Mouse (Mus musculus) kidney, embryonic 14.5 days (tissue): ENCODE data around the gene Gpr35. TPM values are rescaled to one million over a fixed set of nuclear protein-coding genes. Genes with fewer than 3 reads are reported as not detected.

Source experiments
- ATAC-seq: fragments of 200-750 bp; cut with Nextera tagmentation; 2 replicates; pipeline ENCODE4 v1.8.0; 2017; ENCODE audit warnings: moderate number of reproducible peaks, mild to moderate bottlenecking, moderate TSS enrichment, moderate library complexity; ENCODE audit not compliant: low FRiP score, low TSS enrichment
- H3K27ac ChIP-seq: fragments of 300-500 bp; sonication (generic); 2 replicates; pipeline ENCODE4 v1.5.1; 2014; ENCODE audit warnings: low read depth, mild to moderate bottlenecking, low read length, moderate library complexity, mixed read lengths
- H3K27me3 ChIP-seq: fragments of 300-500 bp; sonication (generic); 2 replicates; pipeline ENCODE4 v1.6.1; 2014; ENCODE audit warnings: mild to moderate bottlenecking, low read length; ENCODE audit not compliant: control insufficient read depth, insufficient read depth
- H3K36me3 ChIP-seq: fragments of 300-500 bp; sonication (generic); 2 replicates; pipeline ENCODE4 v1.6.1; 2014; ENCODE audit warnings: low read length, mixed read lengths; ENCODE audit not compliant: control insufficient read depth, insufficient read depth
- H3K4me1 ChIP-seq: fragments of 300-500 bp; sonication (generic); 2 replicates; pipeline ENCODE4 v1.6.1; 2014; ENCODE audit warnings: low read length, mixed read lengths; ENCODE audit not compliant: control insufficient read depth, insufficient read depth
- H3K4me2 ChIP-seq: fragments of 300-500 bp; sonication (generic); replicated peaks from 2 replicates; pipeline ENCODE4 v1.6.1; 2014; ENCODE audit warnings: low read depth, mild to moderate bottlenecking, low read length
- H3K4me3 ChIP-seq: fragments of 300-500 bp; sonication (generic); 2 replicates; pipeline ENCODE4 v1.5.1; 2014; ENCODE audit warnings: mild to moderate bottlenecking, low read length
- H3K9ac ChIP-seq: fragments of 300-500 bp; sonication (generic); 2 replicates; pipeline ENCODE4 v1.6.1; 2014; ENCODE audit warnings: low read depth, mild to moderate bottlenecking, low read length, moderate library complexity
- H3K9me3 ChIP-seq: fragments of 300-500 bp; sonication (generic); 2 replicates; pipeline ENCODE4 v1.6.1; 2016; ENCODE audit warnings: low read length; ENCODE audit not compliant: control insufficient read depth
- whole genome bisulfite sequencing: fragments of 180-500 bp; shearing (Covaris S2); extraction: QIAGEN DNeasy Blood & Tissue Kit; methylation state at CpG from one replicate; pipeline ENCODE4 v1.1.7; 2014; 5-methylcytosine and 5-hydroxymethylcytosine counted together
- polyA plus RNA-seq: library from polyadenylated mRNA; unstranded; fragments of >200 nt; fragmentation: Nextera tagmentation; extraction: Ambion mirVana; gene quantifications from 2 replicates; pipeline ENCODE4 v1.2.1, GENCODE M21; 2014

The Gpr35 gene
- polyA plus RNA-seq, 1 experiment from 2014 or later, result 0.45 TPM

DNA sequence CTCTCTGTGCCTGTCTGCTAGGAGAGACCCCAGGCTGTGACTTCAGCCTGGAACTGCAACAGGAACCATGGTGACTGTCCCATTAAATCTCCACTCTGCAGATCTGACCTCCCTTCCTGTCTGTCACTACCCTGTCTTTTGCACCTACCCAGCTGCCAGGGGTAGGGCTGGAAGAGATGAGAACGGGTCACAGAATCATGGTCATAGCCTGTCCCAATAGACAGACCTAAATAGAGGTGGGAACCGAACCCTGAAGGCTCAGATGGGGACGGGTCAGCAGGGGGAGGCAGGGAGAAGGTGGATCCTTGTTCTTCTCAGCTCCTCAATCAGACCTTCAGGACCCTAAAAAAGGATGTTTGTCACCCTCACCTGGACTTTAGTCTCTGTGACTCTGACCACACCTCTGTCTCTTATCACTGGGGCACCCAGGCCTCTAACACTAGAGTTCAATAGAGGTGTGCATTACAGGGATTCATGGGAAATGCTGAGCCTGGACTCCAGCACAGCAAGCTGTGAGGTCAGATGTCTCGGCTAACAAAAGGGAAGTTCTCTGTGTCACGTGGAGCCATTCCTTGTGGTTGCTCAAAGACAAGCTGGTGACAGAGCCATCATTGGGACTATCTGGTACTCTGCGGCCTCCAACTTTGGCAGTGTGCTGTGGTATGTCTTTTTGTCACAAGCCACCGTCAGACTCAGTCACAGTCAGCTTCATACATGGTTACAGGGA is 30.0 kb upstream of the Gpr35 start:
- Histone ChIP-seq H3K4me3 (no peak overlapping the region), H3K4me1 (no peaks in the 10 kb centered on the region), H3K4me2 (no peak overlapping the region), H3K9ac (no peak overlapping the region), H3K27me3 (no peaks in the 10 kb centered on the region), H3K27ac (no peak overlapping the region), H3K9me3 (no peaks in the 10 kb centered on the region), H3K36me3 (peaks cover 48% of the 10 kb centered on the region)
- no peak for ATAC-seq
- 85% methylated on average over 7 of the region's 7 CpGs for WGBS

GRCm38 (mm10) chr1:92921496-92921895 is 29.2 kb upstream of the Gpr35 start:
- Histone ChIP-seq H3K9ac (no peak overlapping the region), H3K4me2 (no peak overlapping the region), H3K27ac (no peak overlapping the region), H3K4me3 (no peak overlapping the region), H3K4me1 (no peaks in the 10 kb centered on the region), H3K27me3 (no peaks in the 10 kb centered on the region), H3K36me3 (peaks cover 39% of the 10 kb centered on the region), H3K9me3 (no peaks in the 10 kb centered on the region)
- WGBS, result 85% methylated on average over 4 of the region's 4 CpGs
- no peak for ATAC-seq

GRCm38 (mm10) chr1:92930171-92930706 is 20.4 kb upstream of the Gpr35 start:
- WGBS, result 23% methylated on average over 1 of the region's 1 CpGs
- Histone ChIP-seq H3K4me3 (no peak overlapping the region), H3K36me3 (no peaks in the 10 kb centered on the region), H3K27ac (no peak overlapping the region), H3K4me2 (no peak overlapping the region), H3K9ac (no peak overlapping the region), H3K4me1 (peaks cover 8% of the 10 kb centered on the region), H3K9me3 (peaks cover 6% of the 10 kb centered on the region), H3K27me3 (no peaks in the 10 kb centered on the region)
- no peak for ATAC-seq

DNA sequence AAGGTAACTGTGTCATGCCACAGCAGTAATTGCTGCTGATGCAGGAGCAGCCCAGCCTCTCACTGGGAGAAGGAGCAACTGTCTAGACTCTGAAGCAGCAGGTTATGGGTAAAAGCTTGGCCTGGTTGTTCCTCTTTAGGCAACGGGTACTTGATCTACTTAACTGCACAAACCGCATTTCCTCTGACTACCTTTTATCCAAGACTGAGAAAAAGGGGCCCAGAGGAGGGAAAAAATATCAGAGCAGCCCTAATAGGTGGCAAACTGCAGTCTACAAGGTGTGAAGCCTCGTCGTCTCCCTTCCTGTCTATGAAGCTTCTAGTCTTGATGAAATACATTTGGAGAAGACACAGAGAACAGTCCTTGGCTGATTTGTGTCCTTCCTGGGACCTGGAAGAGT is 17.1 kb upstream of the Gpr35 start:
- peak overlapping the region; percentile 79 for H3K9ac ChIP-seq
- peaks cover 6% of the 10 kb centered on the region for H3K9me3 ChIP-seq
- H3K27ac ChIP-seq, result peak overlapping the region; percentile 98
- H3K36me3 ChIP-seq, result peaks cover 7% of the 10 kb centered on the region; the same call in 1 of the 2 replicates
- ATAC-seq, result no peak
- no peaks in the 10 kb centered on the region for H3K27me3 ChIP-seq
- H3K4me2 ChIP-seq, result peak overlapping the region; percentile 78
- peaks cover 20% of the 10 kb centered on the region for H3K4me1 ChIP-seq
- peak overlapping the region; percentile 83 for H3K4me3 ChIP-seq
- 81% methylated on average over 4 of the region's 4 CpGs for WGBS

- WGBS, result under 1% methylated on average over 40 of the region's 45 CpGs
- Histone ChIP-seq H3K9me3 (peaks cover 6% of the 10 kb centered on the region), H3K4me3 (peak within 1 kb of the TSS; percentile 83), H3K4me1 (peaks cover 20% of the 10 kb centered on the region), H3K4me2 (peak within 1 kb of the TSS; percentile 78), H3K36me3 (peaks cover 14% of the 10 kb centered on the region), H3K9ac (peak within 1 kb of the TSS; percentile 79), H3K27me3 (no peaks in the 10 kb centered on the region), H3K27ac (peak within 1 kb of the TSS; percentile 98)
- peak; percentile 99 for ATAC-seq
These were observed 16.4 kb upstream of the Gpr35 start, which contains the start of gene Capn10 for GRCm38 (mm10) chr1:92934182-92934827. Gene Capn10 (plus strand): TSS chr1:92934376.

DNA sequence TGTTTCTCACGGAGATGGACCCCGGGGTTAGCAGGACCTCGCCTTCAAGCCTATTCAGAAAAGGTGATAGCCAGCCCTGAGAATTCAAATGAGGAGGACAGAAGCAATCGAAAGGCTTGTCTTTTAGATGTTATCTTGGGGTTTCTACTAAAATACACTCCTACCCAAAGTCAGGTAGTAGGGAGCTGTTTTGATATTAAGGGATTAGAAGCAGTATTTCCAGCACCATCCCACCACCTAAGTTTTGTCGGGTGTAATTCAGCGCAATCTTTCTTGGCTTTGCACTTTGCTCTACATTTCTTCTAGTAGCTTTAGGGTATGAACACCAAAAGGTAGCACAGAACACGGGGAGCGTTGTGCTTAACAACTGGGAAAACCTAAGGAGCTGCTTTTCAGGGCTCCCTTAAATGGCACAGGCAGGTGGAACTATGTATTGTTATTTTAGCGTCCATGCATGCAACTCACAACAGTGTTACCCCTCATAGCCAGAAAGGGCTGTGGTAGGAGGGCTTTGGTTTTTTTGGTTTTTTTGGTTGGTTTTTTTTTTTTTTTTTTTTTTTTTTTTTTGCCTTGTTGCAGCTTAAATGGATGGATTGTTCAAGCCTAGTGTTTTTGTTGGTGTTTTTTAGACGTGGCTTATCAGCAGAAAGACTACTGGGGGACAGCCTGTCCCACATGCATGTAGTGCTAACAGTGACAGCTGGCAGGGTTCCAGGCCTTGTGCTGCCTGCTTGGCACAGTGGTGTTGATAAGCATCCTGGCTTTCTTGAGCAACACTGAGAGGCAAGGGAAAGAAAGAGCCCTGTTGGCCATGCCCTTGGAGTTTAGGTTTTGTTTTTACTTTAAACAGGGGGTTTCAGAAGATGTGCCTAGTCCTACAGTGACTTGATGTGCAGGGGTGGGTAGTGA is 15.4 kb upstream of the Gpr35 start:
- Histone ChIP-seq H3K27me3 (no peaks in the 10 kb centered on the region), H3K9me3 (peaks cover 6% of the 10 kb centered on the region), H3K9ac (peak overlapping the region; percentile 79), H3K4me2 (peak overlapping the region; percentile 78), H3K36me3 (peaks cover 24% of the 10 kb centered on the region), H3K4me3 (peak overlapping the region; percentile 83), H3K4me1 (peaks cover 20% of the 10 kb centered on the region), H3K27ac (peak overlapping the region; percentile 98; the same call in 1 of the 2 replicates)
- WGBS, result 18% methylated on average over 10 of the region's 10 CpGs
- no peak for ATAC-seq

DNA sequence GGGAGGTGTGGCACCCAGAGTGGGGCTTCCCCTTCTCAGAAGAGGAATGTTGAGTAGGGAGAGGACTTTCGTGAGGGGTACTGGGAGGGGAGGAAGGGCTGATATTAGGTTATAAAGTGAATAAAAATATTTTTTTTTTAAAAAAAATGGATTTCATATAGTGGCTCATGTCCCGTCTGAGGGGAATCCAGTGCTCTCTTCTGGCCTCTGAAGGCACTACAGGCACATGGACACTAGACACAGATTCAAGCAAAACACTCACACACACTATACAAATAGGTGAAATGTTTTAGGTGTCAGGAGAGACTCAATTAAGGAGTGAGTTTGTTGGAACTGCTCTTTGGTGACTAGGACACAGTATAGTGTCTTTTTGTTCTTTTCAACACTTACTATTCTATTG is 14.7 kb upstream of the Gpr35 start:
- no peaks in the 10 kb centered on the region for H3K27me3 ChIP-seq
- peak overlapping the region; percentile 78 for H3K4me2 ChIP-seq
- WGBS, result 65% methylated on average over 2 of the region's 2 CpGs
- H3K4me1 ChIP-seq, result peaks cover 20% of the 10 kb centered on the region
- ATAC-seq, result no peak
- peak overlapping the region; percentile 79; the same call in 1 of the 2 replicates for H3K9ac ChIP-seq
- peaks cover 29% of the 10 kb centered on the region for H3K36me3 ChIP-seq
- H3K27ac ChIP-seq, result no peak overlapping the region
- H3K9me3 ChIP-seq, result peaks cover 6% of the 10 kb centered on the region
- no peak overlapping the region; the same call in 1 of the 2 replicates for H3K4me3 ChIP-seq

- Histone ChIP-seq H3K4me1 (peaks cover 20% of the 10 kb centered on the region), H3K4me3 (no peak overlapping the region), H3K9me3 (peaks cover 6% of the 10 kb centered on the region), H3K27me3 (no peaks in the 10 kb centered on the region), H3K27ac (no peak overlapping the region), H3K9ac (no peak overlapping the region), H3K4me2 (no peak overlapping the region), H3K36me3 (peaks cover 32% of the 10 kb centered on the region)
- no peak for ATAC-seq
- 75% methylated on average over 3 of the region's 3 CpGs for WGBS
These were observed 14.2 kb upstream of the Gpr35 start for GRCm38 (mm10) chr1:92936467-92936866.
